Mouse (Mus musculus) MEL (cell line): ENCODE results near the gene Gpr180. TPM values are rescaled to one million over a fixed set of nuclear protein-coding genes. Genes with fewer than 3 reads are reported as not detected.

Experiments
- DNase-seq: peaks from one replicate; pipeline ENCODE4 v3.0.0; 2011; ENCODE audit warnings: low read depth, low spot score
- H3K27ac ChIP-seq: 2 replicates; pipeline ENCODE4 v1.5.1; 2012; ENCODE audit warnings: low read depth, mild to moderate bottlenecking, control low read depth, low read length, moderate library complexity; ENCODE audit not compliant: control insufficient read depth
- H3K27me3 ChIP-seq, 2 experiments: fragments of 150-350 bp in 1 of 2; sonication (generic) in 1 of 2; 2 replicates each; pipeline ENCODE4 v1.6.1; 2012; ENCODE audit warnings: low read length in 2 of 2, mild to moderate bottlenecking in 2 of 2, improper control_type of control experiment in 1 of 2, moderate library complexity in 1 of 2; ENCODE audit not compliant: insufficient read depth in 2 of 2, control insufficient read depth in 1 of 2
- H3K36me3 ChIP-seq, 2 experiments: 2 replicates each; pipeline ENCODE4 v1.6.1; 2012 to 2014; ENCODE audit warnings: low read length in 2 of 2, improper control_type of control experiment in 1 of 2, inconsistent platforms in 1 of 2, mild to moderate bottlenecking in 1 of 2; ENCODE audit not compliant: insufficient read depth in 2 of 2, control insufficient read depth in 1 of 2
- H3K4me1 ChIP-seq, 2 experiments: fragments of 150-350 bp in 1 of 2; sonication (generic) in 1 of 2; 2 replicates each; pipeline ENCODE4 v1.6.1; 2012; ENCODE audit warnings: low read length in 2 of 2, improper control_type of control experiment in 1 of 2, mild to moderate bottlenecking in 1 of 2; ENCODE audit not compliant: insufficient read depth in 2 of 2, control insufficient read depth in 1 of 2
- H3K4me3 ChIP-seq, 2 experiments: fragments of 150-350 bp in 1 of 2; sonication (generic) in 1 of 2; 2 replicates each; pipeline ENCODE4 v1.5.1; 2012; ENCODE audit warnings: low read depth in 2 of 2, low read length in 2 of 2, mild to moderate bottlenecking in 2 of 2, moderate library complexity in 2 of 2, control low read depth in 1 of 2, improper control_type of control experiment in 1 of 2; ENCODE audit not compliant: control insufficient read depth in 1 of 2, insufficient read depth in 1 of 2
- H3K79me2 ChIP-seq: 2 replicates; pipeline ENCODE4 v1.6.1; 2012; ENCODE audit warnings: mild to moderate bottlenecking, low read length, moderate library complexity; ENCODE audit not compliant: control insufficient read depth, poor library complexity, insufficient read depth
- H3K9ac ChIP-seq: 2 replicates; pipeline ENCODE4 v1.6.1; 2012; ENCODE audit warnings: low read depth, mild to moderate bottlenecking, control low read depth, low read length, moderate library complexity; ENCODE audit not compliant: control insufficient read depth, poor library complexity, severe bottlenecking
- H3K9me3 ChIP-seq: fragments of 150-350 bp; sonication (generic); replicated peaks from 2 replicates; pipeline ENCODE4 v1.6.1; 2012; ENCODE audit warnings: mild to moderate bottlenecking, low read length, improper control_type of control experiment, moderate library complexity; ENCODE audit not compliant: insufficient read depth
- CHD2 ChIP-seq: IDR thresholded peaks from 2 replicates; pipeline ENCODE4 v1.6.1; 2011; ENCODE audit warnings: low read length, improper control_type of control experiment
- CTCF ChIP-seq, 3 experiments: IDR thresholded peaks in 2 of 3; conservative IDR thresholded peaks in 1 of 3; 2 replicates each; pipeline ENCODE4 v1.5.1; 2011 to 2012; ENCODE audit warnings: low read length in 3 of 3, low read depth in 2 of 3, mild to moderate bottlenecking in 2 of 3, improper control_type of control experiment in 1 of 3, inconsistent platforms in 1 of 3, mixed read lengths in 1 of 3, moderate library complexity in 1 of 3; ENCODE audit not compliant: control insufficient read depth in 1 of 3, insufficient read depth in 1 of 3, poor library complexity in 1 of 3, severe bottlenecking in 1 of 3
- E2F4 ChIP-seq: IDR thresholded peaks from 2 replicates; pipeline ENCODE4 v1.6.1; 2011; ENCODE audit warnings: low read depth, low read length, improper control_type of control experiment, borderline replicate concordance
- ELF1 ChIP-seq: IDR thresholded peaks from 2 replicates; pipeline ENCODE4 v1.6.1; 2014; ENCODE audit warnings: low read depth, mild to moderate bottlenecking, inconsistent platforms, low read length, improper control_type of control experiment, moderate library complexity
- EP300 ChIP-seq, 2 experiments: IDR thresholded peaks; 2 replicates each; pipeline ENCODE4 v1.6.1; 2011; ENCODE audit warnings: improper control_type of control experiment in 2 of 2, low read length in 2 of 2, low read depth in 1 of 2, mild to moderate bottlenecking in 1 of 2
- ETS1 ChIP-seq: IDR thresholded peaks from 2 replicates; pipeline ENCODE4 v1.6.1; 2012; ENCODE audit warnings: low read depth, mild to moderate bottlenecking, inconsistent platforms, low read length, improper control_type of control experiment, moderate library complexity
- GABPA ChIP-seq: IDR thresholded peaks from 2 replicates; pipeline ENCODE4 v1.6.1; 2012; ENCODE audit warnings: low read depth, mild to moderate bottlenecking, inconsistent platforms, low read length, improper control_type of control experiment, moderate library complexity
- GATA1 ChIP-seq: IDR thresholded peaks from 2 replicates; pipeline ENCODE4 v1.6.1; 2011; ENCODE audit warnings: low read depth, low read length, improper control_type of control experiment
- JUND ChIP-seq: IDR thresholded peaks from 2 replicates; pipeline ENCODE4 v1.6.1; 2011; ENCODE audit warnings: low read depth, mild to moderate bottlenecking, improper control_type of control experiment, low read length
- MAFK ChIP-seq: IDR thresholded peaks from 2 replicates; pipeline ENCODE4 v1.6.1; 2011; ENCODE audit warnings: low read depth, mild to moderate bottlenecking, low read length, improper control_type of control experiment, borderline replicate concordance
- MAX ChIP-seq: IDR thresholded peaks from 2 replicates; pipeline ENCODE4 v1.6.1; 2011; ENCODE audit warnings: low read length, improper control_type of control experiment
- MAZ ChIP-seq: IDR thresholded peaks from 2 replicates; pipeline ENCODE4 v1.6.1; 2012; ENCODE audit warnings: low read depth, mild to moderate bottlenecking, inconsistent platforms, low read length, improper control_type of control experiment
- MEF2A ChIP-seq: IDR thresholded peaks from 2 replicates; pipeline ENCODE4 v1.6.1; 2014; ENCODE audit warnings: low read depth, mild to moderate bottlenecking, inconsistent platforms, low read length, improper control_type of control experiment; ENCODE audit not compliant: poor library complexity, insufficient replicate concordance, severe bottlenecking; ENCODE audit errors: extremely low read depth
- MXI1 ChIP-seq: IDR thresholded peaks from 2 replicates; pipeline ENCODE4 v1.6.1; 2011; ENCODE audit warnings: mild to moderate bottlenecking, low read depth, low read length, improper control_type of control experiment
- MYB ChIP-seq: IDR thresholded peaks from 2 replicates; pipeline ENCODE4 v1.6.1; 2011; ENCODE audit warnings: mild to moderate bottlenecking, low read depth, low read length, improper control_type of control experiment
- MYC ChIP-seq: IDR thresholded peaks from 2 replicates; pipeline ENCODE4 v1.6.1; 2011; ENCODE audit warnings: low read depth, mild to moderate bottlenecking, low read length, improper control_type of control experiment, moderate library complexity
- NELFE ChIP-seq: IDR thresholded peaks from 2 replicates; pipeline ENCODE4 v1.6.1; 2011; ENCODE audit warnings: low read depth, low read length, improper control_type of control experiment
- NRF1 ChIP-seq: IDR thresholded peaks from 2 replicates; pipeline ENCODE4 v1.6.1; 2014; ENCODE audit warnings: low read depth, mild to moderate bottlenecking, inconsistent platforms, low read length, improper control_type of control experiment, moderate library complexity; ENCODE audit not compliant: poor library complexity, insufficient read depth, severe bottlenecking
- POLR2A ChIP-seq, 2 experiments: IDR thresholded peaks; 2 replicates each; pipeline ENCODE4 v1.6.1; 2011 to 2012; ENCODE audit warnings: low read length in 2 of 2, mild to moderate bottlenecking in 2 of 2, control low read depth in 1 of 2, improper control_type of control experiment in 1 of 2, low read depth in 1 of 2, moderate library complexity in 1 of 2; ENCODE audit not compliant: control insufficient read depth in 1 of 2, insufficient read depth in 1 of 2, poor library complexity in 1 of 2
- POLR2AphosphoS2 ChIP-seq: IDR thresholded peaks from 2 replicates; pipeline ENCODE4 v1.6.1; 2011; ENCODE audit warnings: low read length, improper control_type of control experiment
- POLR2AphosphoS5 ChIP-seq: IDR thresholded peaks from 2 replicates; pipeline ENCODE4 v1.6.1; 2012; ENCODE audit warnings: low read depth, borderline replicate concordance, mild to moderate bottlenecking, inconsistent platforms, low read length, moderate library complexity, mixed read lengths
- RAD21 ChIP-seq: IDR thresholded peaks from 2 replicates; pipeline ENCODE4 v1.6.1; 2011; ENCODE audit warnings: mild to moderate bottlenecking, low read depth, low read length, improper control_type of control experiment
- SMC3 ChIP-seq: IDR thresholded peaks from 2 replicates; pipeline ENCODE4 v1.6.1; 2011; ENCODE audit warnings: low read depth, low read length, improper control_type of control experiment
- TAL1 ChIP-seq: IDR thresholded peaks from 2 replicates; pipeline ENCODE4 v1.6.1; 2012; ENCODE audit warnings: mild to moderate bottlenecking, inconsistent platforms, low read length, moderate library complexity, mixed read lengths
- TBP ChIP-seq: IDR thresholded peaks from 2 replicates; pipeline ENCODE4 v1.8.0; 2011; ENCODE audit warnings: low read depth, low read length, improper control_type of control experiment
- TCF12 ChIP-seq: IDR thresholded peaks from 2 replicates; pipeline ENCODE4 v1.6.1; 2014; ENCODE audit warnings: low read depth, mild to moderate bottlenecking, inconsistent platforms, low read length, improper control_type of control experiment, moderate library complexity
- USF1 ChIP-seq: IDR thresholded peaks from 2 replicates; pipeline ENCODE4 v1.6.1; 2014; ENCODE audit warnings: low read depth, mild to moderate bottlenecking, inconsistent platforms, low read length, improper control_type of control experiment, moderate library complexity
- ZC3H11A ChIP-seq: IDR thresholded peaks from 2 replicates; pipeline ENCODE4 v1.6.1; 2012; ENCODE audit warnings: low read depth, mild to moderate bottlenecking, inconsistent platforms, low read length, improper control_type of control experiment
- ZKSCAN1 ChIP-seq: IDR thresholded peaks from 2 replicates; pipeline ENCODE4 v1.6.1; 2012; ENCODE audit warnings: low read depth, mild to moderate bottlenecking, inconsistent platforms, low read length, improper control_type of control experiment, moderate library complexity
- ZMIZ1 ChIP-seq: IDR thresholded peaks from 2 replicates; pipeline ENCODE4 v1.6.1; 2012; ENCODE audit warnings: low read depth, mild to moderate bottlenecking, inconsistent platforms, low read length, improper control_type of control experiment, moderate library complexity
- ZNF384 ChIP-seq: IDR thresholded peaks from 2 replicates; pipeline ENCODE4 v1.6.1; 2012; ENCODE audit warnings: low read depth, mild to moderate bottlenecking, inconsistent platforms, low read length, improper control_type of control experiment
- polyA plus RNA-seq, 2 experiments: library from polyadenylated mRNA; stranded (reverse) in 1 of 2; unstranded in 1 of 2; fragments of >175 nt in 1 of 2; fragments of >200 nt in 1 of 2; gene quantifications; 2 replicates each; pipeline versions ENCODE4 v1.2.1 to v1.2.4; 2012; ENCODE audit warnings: low replicate concordance in 2 of 2, low read depth in 1 of 2; ENCODE audit not compliant: insufficient read length in 2 of 2, insufficient read depth in 1 of 2, missing spikeins in 1 of 2
- total RNA-seq: library from RNA; depleted of rRNA; stranded (reverse); fragments of 300-350 nt; gene quantifications from 2 replicates; pipeline ENCODE4 v1.2.3, GENCODE M21; 2012

Gene Gpr180
- total and polyA plus RNA-seq, 3 experiments = 12.6 to 14.8 TPM; not detected in 1

- Histone ChIP-seq H3K79me2 (no peaks in the 10 kb centered on the region), H3K4me3 (no peak overlapping the region), H3K4me1 (no peaks in the 10 kb centered on the region), H3K9me3 (no peaks in the 10 kb centered on the region), H3K27me3 (no peaks in the 10 kb centered on the region)
- peak; percentile 51 for DNase-seq
- TF ChIP-seq POLR2AphosphoS5 = no peak
- TF ChIP-seq RAD21 = peak; percentile 38
- peak; percentile 13 to 52 (median 42); a peak in 4 of 6 replicates for TF ChIP-seq CTCF (IDR thresholded peaks at IDR 0.05 in 2 of 3, conservative IDR thresholded peaks at IDR 0.05 in 1 of 3; ENCODE audit: control insufficient read depth in 1 of 3, insufficient read depth in 1 of 3, low read depth in 2 of 3, low read length in 3 of 3, poor library complexity in 1 of 3, severe bottlenecking in 1 of 3)
- TF ChIP-seq TAL1 = no peak
- TF ChIP-seq SMC3 = peak; percentile 31; the same call in 1 of the 2 replicates
- TF ChIP-seq, all 39 proteins: peak for 3
- Histone ChIP-seq H3K9ac (no peak overlapping the region), H3K36me3 (no peaks in the 10 kb centered on the region), H3K27ac (no peak overlapping the region)
Measured at GRCm38 (mm10) chr14:118203031-118203430, 66.1 kb downstream of the Gpr180 start.

DNA sequence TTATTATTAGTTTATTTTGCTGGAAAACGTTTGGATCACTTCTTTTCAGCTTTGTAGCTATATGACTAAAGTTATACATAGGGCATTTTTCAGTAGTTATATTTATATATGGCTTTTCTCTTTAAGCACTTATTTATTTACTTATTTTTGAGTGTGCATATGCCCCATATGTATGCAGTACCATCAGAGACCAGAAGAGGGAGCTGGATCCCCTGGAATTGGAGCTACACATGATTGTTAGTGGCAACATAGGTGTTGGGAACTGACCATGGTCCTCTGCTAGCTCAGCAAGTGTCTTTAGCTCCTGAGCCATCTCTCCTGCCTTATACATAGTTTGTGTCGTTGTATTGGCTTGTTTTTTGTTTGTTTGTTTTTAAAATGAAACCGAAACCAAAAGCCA, 70.4 kb downstream of the Gpr180 start:
- H3K4me3 ChIP-seq = no peak overlapping the region
- H3K4me1 ChIP-seq = no peaks in the 10 kb centered on the region
- H3K9ac ChIP-seq = no peak overlapping the region
- no peaks in the 10 kb centered on the region for H3K27me3 ChIP-seq
- no peaks in the 10 kb centered on the region for H3K36me3 ChIP-seq
- DNase-seq = peak; percentile 38
- H3K79me2 ChIP-seq = no peaks in the 10 kb centered on the region
- no peak overlapping the region for H3K27ac ChIP-seq
- H3K9me3 ChIP-seq = no peaks in the 10 kb centered on the region
- TF ChIP-seq MEF2A = no peak
- peak; percentile 48 for TF ChIP-seq RAD21
- no peak for TF ChIP-seq MAZ
- TF ChIP-seq USF1 = no peak
- TF ChIP-seq GATA1 = no peak
- TF ChIP-seq ELF1 = no peak
- TF ChIP-seq ZKSCAN1 = no peak
- no peak for TF ChIP-seq POLR2A (IDR thresholded peaks at IDR 0.05; ENCODE audit: control insufficient read depth in 1 of 2, insufficient read depth in 1 of 2, low read depth in 1 of 2, low read length in 2 of 2, poor library complexity in 1 of 2)
- TF ChIP-seq TCF12 = no peak
- no peak for TF ChIP-seq NRF1
- no peak for TF ChIP-seq GABPA
- no peak for TF ChIP-seq POLR2AphosphoS2
- TF ChIP-seq CHD2 = no peak
- no peak for TF ChIP-seq EP300 (IDR thresholded peaks at IDR 0.05; ENCODE audit: low read depth in 1 of 2, low read length in 2 of 2)
- no peak for TF ChIP-seq MAFK
- peak; percentile 35 for TF ChIP-seq SMC3
- TF ChIP-seq JUND = no peak
- TF ChIP-seq MYC = no peak
- no peak for TF ChIP-seq MXI1
- no peak for TF ChIP-seq ZMIZ1
- TF ChIP-seq ZNF384 = no peak
- peak in 2 of 3 experiments; percentile 40 to 48; a peak in 4 of 6 replicates for TF ChIP-seq CTCF (IDR thresholded peaks at IDR 0.05 in 2 of 3, conservative IDR thresholded peaks at IDR 0.05 in 1 of 3; ENCODE audit: control insufficient read depth in 1 of 3, insufficient read depth in 1 of 3, low read depth in 2 of 3, low read length in 3 of 3, poor library complexity in 1 of 3, severe bottlenecking in 1 of 3)
- no peak for TF ChIP-seq E2F4
- TF ChIP-seq MAX = no peak
- TF ChIP-seq TBP = no peak
- no peak for TF ChIP-seq NELFE
- TF ChIP-seq ZC3H11A = 0 out of 2 replicates have a peak, but pooled peaks have one; percentile 18
- no peak for TF ChIP-seq MYB
- no peak for TF ChIP-seq ETS1
- no peak for TF ChIP-seq POLR2AphosphoS5
